Mouse (Mus musculus) midbrain, embryonic 14.5 days (tissue): ENCODE results near the gene Napb. TPM values are rescaled to one million over a fixed set of nuclear protein-coding genes. Genes with fewer than 3 reads are reported as not detected.
"Not testable (repeated sequence)": the region's sequence is repeated elsewhere in the genome, so short reads cannot be mapped to it uniquely, and the experiment has no call there.

Experiments
- ATAC-seq: fragments of 200-750 bp; cut with Nextera tagmentation; 2 replicates; pipeline ENCODE4 v1.8.0; 2017; ENCODE audit warnings: moderate number of reproducible peaks, moderate library complexity; ENCODE audit not compliant: low FRiP score, low TSS enrichment
- DNase-seq: peaks from one replicate; pipeline ENCODE4 v3.0.0-alpha.2; 2015
- H3K27ac ChIP-seq: fragments of 300-500 bp; sonication (generic); replicated peaks from 2 replicates; pipeline ENCODE4 v1.5.1; 2014; ENCODE audit warnings: mild to moderate bottlenecking, low read depth, low read length, moderate library complexity
- H3K27me3 ChIP-seq: fragments of 300-500 bp; sonication (generic); 2 replicates; pipeline ENCODE4 v1.6.1; 2014; ENCODE audit warnings: low read length, control low read depth, mixed read lengths; ENCODE audit not compliant: control insufficient read depth, insufficient read depth
- H3K36me3 ChIP-seq: fragments of 300-500 bp; sonication (generic); 2 replicates; pipeline ENCODE4 v1.6.1; 2014; ENCODE audit warnings: low read length, control low read depth; ENCODE audit not compliant: control insufficient read depth, insufficient read depth
- H3K4me1 ChIP-seq: fragments of 300-500 bp; sonication (generic); 2 replicates; pipeline ENCODE4 v1.6.1; 2014; ENCODE audit warnings: mild to moderate bottlenecking, antibody characterized with exemption, low read length, control low read depth; ENCODE audit not compliant: control insufficient read depth, insufficient read depth
- H3K4me2 ChIP-seq: fragments of 300-500 bp; sonication (generic); 2 replicates; pipeline ENCODE4 v1.6.1; 2014; ENCODE audit warnings: mild to moderate bottlenecking, low read length, moderate library complexity
- H3K4me3 ChIP-seq: fragments of 300-500 bp; sonication (generic); replicated peaks from 2 replicates; pipeline ENCODE4 v1.5.1; 2014; ENCODE audit warnings: low read depth, low read length
- H3K9ac ChIP-seq: fragments of 300-500 bp; sonication (generic); replicated peaks from 2 replicates; pipeline ENCODE4 v1.6.1; 2014; ENCODE audit warnings: mild to moderate bottlenecking, low read length, moderate library complexity
- H3K9me3 ChIP-seq: fragments of 300-500 bp; sonication (generic); 2 replicates; pipeline ENCODE4 v1.6.1; 2016; ENCODE audit warnings: low read length, control low read depth, mixed read lengths; ENCODE audit not compliant: control insufficient read depth
- WGBS: fragments of 180-500 bp; shearing (Covaris S2); extraction: QIAGEN DNeasy Blood & Tissue Kit; methylation state at CpG from one replicate; pipeline ENCODE4 v1.1.7; 2014; 5-methylcytosine and 5-hydroxymethylcytosine counted together
- polyA plus RNA-seq: library from polyadenylated mRNA; unstranded; fragments of >200 nt; fragmentation: Nextera tagmentation; extraction: Ambion mirVana; gene quantifications from 2 replicates; pipeline ENCODE4 v1.2.1, GENCODE M21; 2014

The Napb gene
- polyA plus RNA-seq, result 59.9 and 78.1 TPM in 2 replicates

- DNase-seq (peak; percentile 97), ATAC-seq (peak; percentile 100)
- Histone ChIP-seq H3K27me3 (no peaks in the 10 kb centered on the region), H3K4me1 (peaks cover 9% of the 10 kb centered on the region; the same call in 1 of the 2 replicates), H3K4me2 (peak within 1 kb of the TSS; percentile 92), H3K4me3 (peak within 1 kb of the TSS; percentile 81), H3K9ac (peak within 1 kb of the TSS; percentile 89), H3K36me3 (no peaks in the 10 kb centered on the region), H3K27ac (peak within 1 kb of the TSS; percentile 70), H3K9me3 (no peaks in the 10 kb centered on the region)
- 4% methylated on average over 18 of the region's 18 CpGs for WGBS
These were observed at the start of gene Napb for GRCm38 (mm10) chr2:148732327-148733000. TSS of gene Napb (minus strand) at chr2:148732467.

GRCm38 (mm10) chr2:148781709-148782108, 49.4 kb upstream of the Napb start, which contains the start of gene 8030411F24Rik:
TSS of gene 8030411F24Rik (plus strand) at chr2:148782009.
- Histone ChIP-seq H3K9me3 (no peaks in the 10 kb centered on the region), H3K36me3 (no peaks in the 10 kb centered on the region), H3K27me3 (no peaks in the 10 kb centered on the region), H3K27ac (no peak within 1 kb of the TSS), H3K9ac (no peak within 1 kb of the TSS), H3K4me1 (no peaks in the 10 kb centered on the region), H3K4me3 (no peak within 1 kb of the TSS), H3K4me2 (no peak within 1 kb of the TSS)
- DNase-seq, result no peak
- ATAC-seq, result no peak
- WGBS, result 4% methylated on average over 1 of the region's 1 CpGs

GRCm38 (mm10) chr2:148771397-148771796, 39.1 kb upstream of the Napb start, which contains the start of gene Cst11:
TSS of gene Cst11 (minus strand) at chr2:148771497.
- H3K36me3 ChIP-seq, ATAC-seq, H3K9me3 ChIP-seq, H3K27ac ChIP-seq, H3K4me1 ChIP-seq, H3K27me3 ChIP-seq, H3K4me3 ChIP-seq, H3K4me2 ChIP-seq, DNase-seq, H3K9ac ChIP-seq: not testable (repeated sequence)
- whole genome bisulfite sequencing, result 91% methylated on average over 4 of the region's 4 CpGs

- DNase-seq (no peak), ATAC-seq (no peak)
- no peaks in the 10 kb centered on the region for H3K36me3 ChIP-seq
- 94% methylated on average over 1 of the region's 1 CpGs for WGBS
- no peaks in the 10 kb centered on the region for H3K9me3 ChIP-seq
- no peaks in the 10 kb centered on the region for H3K4me1 ChIP-seq
- no peak overlapping the region for H3K4me3 ChIP-seq
- no peak overlapping the region for H3K9ac ChIP-seq
- no peak overlapping the region for H3K4me2 ChIP-seq
- H3K27me3 ChIP-seq, result no peaks in the 10 kb centered on the region
- H3K27ac ChIP-seq, result no peak overlapping the region
These were observed 31.6 kb upstream of the Napb start for GRCm38 (mm10) chr2:148763648-148764388.

GRCm38 (mm10) chr2:148754310-148754846, 22.1 kb upstream of the Napb start:
- DNase-seq (no peak), ATAC-seq (no peak)
- H3K9me3 ChIP-seq, result no peaks in the 10 kb centered on the region
- no peaks in the 10 kb centered on the region for H3K4me1 ChIP-seq
- no peaks in the 10 kb centered on the region for H3K36me3 ChIP-seq
- no peak overlapping the region for H3K4me3 ChIP-seq
- WGBS, result 85% methylated on average over 1 of the region's 1 CpGs
- H3K9ac ChIP-seq, result no peak overlapping the region
- no peaks in the 10 kb centered on the region for H3K27me3 ChIP-seq
- H3K4me2 ChIP-seq, result no peak overlapping the region
- no peak overlapping the region for H3K27ac ChIP-seq

- DNase-seq (peak; percentile 95), ATAC-seq (peak; percentile 77)
- Histone ChIP-seq H3K4me3 (peak overlapping the region; percentile 30), H3K4me1 (no peaks in the 10 kb centered on the region), H3K4me2 (peak overlapping the region; percentile 55), H3K27ac (no peak overlapping the region), H3K27me3 (no peaks in the 10 kb centered on the region), H3K36me3 (no peaks in the 10 kb centered on the region), H3K9ac (no peak overlapping the region), H3K9me3 (no peaks in the 10 kb centered on the region)
- 17% methylated on average over 15 of the region's 15 CpGs for WGBS
These were observed 19.9 kb upstream of the Napb start for GRCm38 (mm10) chr2:148751893-148752813.

- Histone ChIP-seq H3K27ac (no peak within 1 kb of the TSS), H3K9me3 (no peaks in the 10 kb centered on the region), H3K27me3 (no peaks in the 10 kb centered on the region), H3K4me1 (no peaks in the 10 kb centered on the region), H3K4me2 (no peak within 1 kb of the TSS), H3K36me3 (no peaks in the 10 kb centered on the region), H3K4me3 (no peak within 1 kb of the TSS), H3K9ac (no peak within 1 kb of the TSS)
- DNase-seq (no peak), ATAC-seq (no peak)
- WGBS, result 82% methylated on average over 1 of the region's 1 CpGs
These were observed 17.8 kb upstream of the Napb start, which contains the start of gene Cstl1 for GRCm38 (mm10) chr2:148750058-148750457. TSS of gene Cstl1 (plus strand) at chr2:148750358.

- Histone ChIP-seq H3K4me1 (no peaks in the 10 kb centered on the region), H3K9ac (no peak overlapping the region), H3K27ac (no peak overlapping the region), H3K36me3 (no peaks in the 10 kb centered on the region), H3K4me3 (no peak overlapping the region), H3K27me3 (no peaks in the 10 kb centered on the region), H3K4me2 (no peak overlapping the region), H3K9me3 (no peaks in the 10 kb centered on the region)
- WGBS, result 91% methylated on average over 3 of the region's 3 CpGs
- DNase-seq (no peak), ATAC-seq (no peak)
These were observed 11.7 kb upstream of the Napb start for GRCm38 (mm10) chr2:148743846-148744407.
